Mouse (Mus musculus) ovary, postnatal 10 days (tissue): ENCODE measurements at regions not wholly inside any gene's neighbourhood (a gene's known extent, or its start where the extent isn't known, plus 50 kb on each side); places are given as distances from the start of the nearest gene placed in this dataset.

ENCODE experiments used
- DNase-seq: peaks from one replicate; pipeline ENCODE4 v3.0.0; 2022; ENCODE audit warnings: low spot score

DNA sequence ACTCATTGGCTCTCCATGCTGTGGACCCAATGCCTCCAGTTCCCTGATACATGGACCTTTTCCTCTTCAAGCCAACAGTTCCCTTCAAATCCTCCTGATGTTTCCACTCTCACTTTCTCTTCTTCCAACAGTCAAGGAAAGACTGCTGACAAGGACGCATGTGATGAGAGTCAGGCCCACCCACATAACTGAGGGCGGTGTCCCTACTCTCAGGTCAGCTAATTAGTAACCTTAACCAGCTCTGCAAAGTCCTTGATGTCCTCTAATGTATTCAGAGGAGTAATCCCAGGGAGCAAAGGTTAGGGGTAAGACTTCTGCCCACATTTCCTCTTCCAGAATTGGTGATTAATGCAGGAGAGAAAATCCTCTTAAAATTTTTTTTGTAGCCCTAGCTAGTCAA, 139.7 kb downstream of the Ackr3 start:
- no peak for DNase-seq

DNA sequence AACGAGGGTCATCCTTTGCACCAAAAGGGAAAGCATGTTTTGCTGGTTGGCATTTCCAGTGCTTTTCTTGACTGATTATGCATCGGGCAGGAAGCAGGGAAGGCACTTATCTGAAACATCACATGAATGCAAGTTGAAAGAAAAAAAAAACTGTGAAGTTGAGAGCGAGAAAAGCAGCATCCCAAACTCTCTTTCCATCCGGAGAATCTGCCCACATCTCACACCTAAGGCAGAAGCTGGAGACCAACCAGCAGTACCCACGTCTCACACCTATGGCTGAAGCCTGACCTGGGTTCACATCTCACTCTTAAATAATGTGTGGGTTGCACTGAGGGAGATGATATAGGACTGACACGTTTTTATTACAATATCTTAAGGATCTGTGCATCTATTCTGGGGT, 143.3 kb downstream of the Ackr3 start:
- no peak for DNase-seq

DNA sequence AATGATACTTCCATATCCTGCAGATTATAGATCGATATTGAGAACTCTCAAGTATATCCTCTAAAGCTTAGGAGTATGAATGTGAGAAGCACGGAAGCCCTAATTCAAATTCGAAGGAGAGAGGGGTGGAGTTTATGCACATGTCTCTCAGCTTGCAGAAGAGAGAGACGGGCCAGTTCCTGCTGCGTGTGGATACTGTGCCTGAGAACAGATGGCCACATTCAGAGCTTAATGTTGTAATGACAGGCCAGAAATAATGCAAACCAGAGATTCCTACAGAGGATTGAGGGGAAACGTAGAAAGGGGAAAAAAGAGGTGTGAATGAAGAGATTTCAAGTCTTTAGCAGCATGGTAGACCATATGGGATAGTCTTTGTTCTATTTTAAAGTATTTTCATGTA, 145.8 kb downstream of the Ackr3 start:
- DNase-seq, result no peak

DNA sequence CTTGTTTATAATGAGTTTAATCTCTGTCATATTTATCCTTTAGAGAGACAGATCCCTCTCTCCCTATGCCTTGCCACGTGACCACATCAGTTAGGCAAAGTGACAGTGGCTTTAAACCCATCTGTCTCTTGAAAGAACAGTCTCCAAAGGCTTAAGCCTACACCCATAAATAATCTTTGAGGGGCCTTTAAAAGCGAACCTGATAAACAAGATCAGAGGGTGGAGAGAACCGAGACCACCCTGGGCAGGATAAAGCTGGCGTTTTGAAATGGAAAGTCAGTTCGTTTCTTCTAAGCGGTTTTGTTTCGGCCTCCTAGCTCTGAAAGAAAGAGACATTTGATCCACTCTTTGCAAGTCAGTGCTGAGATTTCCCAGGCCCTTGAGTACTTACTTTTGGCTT, 149.5 kb downstream of the Ackr3 start:
- no peak for DNase-seq

DNA sequence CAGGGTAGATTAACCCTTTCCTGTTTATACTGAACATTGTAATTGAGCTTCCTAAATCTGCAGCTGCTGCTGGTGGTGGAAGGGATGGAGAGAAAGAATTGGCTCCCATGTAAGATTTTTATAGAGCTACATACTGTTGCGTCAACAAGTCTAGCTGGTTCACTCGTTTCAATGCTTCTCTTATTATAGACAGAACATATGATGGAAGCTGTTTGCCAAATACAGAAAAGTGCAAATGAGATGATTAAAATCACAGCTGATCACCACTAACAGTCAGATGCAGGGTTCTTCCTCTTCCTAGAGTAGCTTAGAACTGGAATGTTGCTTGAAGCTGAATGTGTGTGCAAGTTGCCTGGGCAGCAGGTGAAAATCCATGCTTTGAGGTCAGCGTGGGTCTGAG, 152.8 kb downstream of the Ackr3 start:
- DNase-seq, result no peak

DNA sequence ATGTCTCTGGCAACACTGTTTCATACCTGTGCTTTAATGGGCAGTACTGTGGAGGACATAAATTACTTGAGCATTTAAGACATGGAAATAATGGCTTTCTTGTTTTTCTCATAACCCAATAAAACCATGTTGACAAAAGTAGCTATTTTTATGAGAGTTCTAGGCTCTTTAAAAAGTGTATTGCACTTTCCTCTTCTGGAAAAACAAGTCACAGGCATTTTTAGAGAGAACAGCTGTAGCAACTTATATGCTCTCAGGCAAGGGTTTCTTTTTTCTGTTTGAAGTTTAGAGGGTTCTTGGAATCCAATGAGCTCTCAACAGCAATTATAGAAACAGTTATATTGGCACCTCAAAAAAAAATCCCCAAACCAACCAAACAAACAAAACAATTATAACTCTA, 153.6 kb downstream of the Ackr3 start:
- DNase-seq, result no peak

DNA sequence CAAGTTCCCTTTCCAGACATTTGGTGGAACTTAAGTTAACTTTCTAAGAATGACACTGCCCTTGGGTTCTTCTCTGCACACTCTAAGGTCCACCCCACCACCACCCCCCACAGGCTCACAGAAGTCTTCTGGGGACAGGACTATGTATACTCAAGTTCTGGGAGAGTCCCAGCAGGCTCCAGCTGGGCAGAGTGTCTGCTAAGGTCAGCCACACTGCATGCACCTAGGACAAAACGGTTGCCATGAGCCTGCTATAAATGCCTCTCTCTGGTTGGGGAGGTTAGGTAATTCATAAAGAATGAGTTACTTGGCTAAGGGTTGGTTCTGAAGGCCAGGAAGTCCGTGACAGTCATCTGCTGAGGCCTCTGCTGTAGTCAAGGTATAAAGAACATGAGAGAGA, 155.2 kb downstream of the Ackr3 start:
- DNase-seq, result no peak

DNA sequence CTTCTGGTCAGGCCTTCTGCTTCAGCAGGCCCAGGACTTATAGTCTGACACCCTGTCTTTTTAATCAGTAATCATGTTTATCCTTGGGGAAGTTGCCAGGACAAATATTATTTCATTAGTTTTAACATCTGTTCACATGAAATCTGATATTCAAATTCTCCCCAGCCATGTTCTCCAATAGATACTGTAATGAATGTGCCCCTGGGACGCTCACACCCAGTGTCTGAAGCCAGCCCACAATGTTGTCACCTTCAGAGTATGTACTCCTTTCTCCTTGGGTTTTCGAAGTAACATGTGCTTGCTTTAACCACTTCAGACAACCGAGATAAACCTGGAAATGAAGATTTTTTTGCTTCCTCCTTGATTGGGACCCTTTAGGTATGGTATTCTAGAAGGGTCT, 156.3 kb downstream of the Ackr3 start:
- DNase-seq, result no peak

DNA sequence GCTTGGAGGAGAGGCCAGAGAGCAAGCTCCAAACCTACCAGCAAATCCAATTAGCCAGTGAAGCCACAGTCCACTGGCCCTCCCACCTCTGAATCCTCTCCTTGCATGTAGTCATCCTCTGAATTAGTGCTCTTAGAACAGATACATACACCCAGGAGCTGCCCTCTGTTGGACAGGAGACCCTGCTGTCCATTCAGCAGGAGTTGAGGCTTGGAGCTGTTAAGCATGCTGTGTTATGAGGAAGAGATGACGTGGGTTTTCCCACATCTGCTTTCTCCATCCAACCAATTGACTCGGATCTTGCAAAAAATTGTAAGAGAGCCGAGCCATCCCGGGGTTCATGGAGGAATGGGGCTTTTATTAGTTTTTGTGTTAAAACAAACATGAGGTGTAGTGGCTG, 160.7 kb downstream of the Ackr3 start:
- DNase-seq, result no peak

DNA sequence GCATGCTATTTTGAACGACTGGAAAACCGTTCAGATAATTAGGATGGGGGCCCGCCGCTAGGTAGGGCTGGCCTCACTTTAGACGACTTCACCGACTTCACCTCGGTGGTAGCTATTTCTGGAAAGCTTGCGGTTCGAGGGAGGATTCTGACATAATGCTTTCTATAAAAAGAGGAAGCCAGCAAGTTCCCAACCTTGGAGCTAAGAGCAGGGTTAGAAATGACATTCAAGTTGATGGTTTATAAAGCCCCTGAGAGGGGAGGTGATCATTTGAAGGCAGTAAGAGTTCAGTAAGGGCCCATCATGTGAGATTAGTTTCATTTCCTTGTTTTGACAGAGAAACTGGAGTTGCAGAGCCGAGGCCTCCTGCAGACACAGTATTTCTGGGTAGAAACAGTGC, 164.8 kb downstream of the Ackr3 start:
- DNase-seq, result no peak

DNA sequence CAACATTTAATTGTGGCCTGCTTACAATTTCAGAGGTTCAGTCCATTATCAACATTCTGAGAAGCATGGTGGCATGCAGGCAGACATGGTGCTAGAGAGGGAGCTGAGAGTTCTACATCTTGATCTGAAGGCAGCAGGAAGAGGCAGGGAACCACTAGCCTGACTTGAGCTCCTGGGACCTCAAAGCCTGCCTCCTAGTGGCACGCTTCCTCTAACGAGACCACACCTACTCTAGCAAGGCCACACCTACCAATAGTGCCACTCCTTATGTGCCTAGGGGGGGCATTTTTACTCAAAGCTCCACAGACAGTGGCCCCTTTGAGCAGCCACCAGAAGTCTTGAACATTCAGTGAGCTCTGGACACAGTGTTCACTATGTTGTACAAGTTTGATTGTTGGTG, 165.5 kb downstream of the Ackr3 start:
- DNase-seq, result no peak

DNA sequence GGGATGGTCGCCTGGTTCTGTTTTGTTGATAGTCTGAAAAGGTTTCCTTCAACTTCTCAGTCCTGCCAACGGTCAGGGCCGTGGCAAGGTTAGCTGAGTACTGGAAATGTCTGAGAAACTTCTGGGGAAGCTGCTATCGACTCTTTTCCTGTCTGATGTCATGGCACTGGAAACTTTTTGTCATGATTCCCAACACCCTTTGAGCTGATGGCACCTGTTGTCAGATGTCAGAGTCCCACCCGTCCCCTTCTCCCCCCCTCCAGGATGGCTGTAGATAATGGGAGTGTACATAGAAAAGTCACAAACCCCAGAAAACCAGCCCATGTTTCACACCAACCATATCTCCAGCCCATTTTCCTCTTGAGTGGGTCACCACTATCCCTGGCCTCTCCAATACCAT, 167.0 kb downstream of the Ackr3 start:
- DNase-seq, result no peak

DNA sequence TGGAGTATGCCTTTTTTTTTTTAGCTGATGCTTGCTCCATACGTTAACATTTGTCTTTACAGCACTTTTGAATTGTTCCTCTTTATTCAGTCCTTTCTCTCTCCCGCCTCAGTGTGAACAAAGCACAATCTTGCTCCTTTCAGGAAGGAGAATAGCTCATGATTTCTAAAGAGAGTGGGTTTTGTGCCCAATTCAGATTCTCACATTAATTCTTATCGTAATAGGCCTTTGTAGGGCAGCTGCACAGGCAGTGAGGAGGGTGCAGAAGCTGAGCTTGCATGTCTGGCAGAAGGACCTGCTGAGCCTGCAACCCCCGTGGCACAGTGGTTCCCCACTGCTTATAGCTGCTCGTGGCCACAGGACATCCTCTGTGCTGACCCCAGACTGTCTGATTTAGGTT, 169.2 kb downstream of the Ackr3 start:
- no peak for DNase-seq

DNA sequence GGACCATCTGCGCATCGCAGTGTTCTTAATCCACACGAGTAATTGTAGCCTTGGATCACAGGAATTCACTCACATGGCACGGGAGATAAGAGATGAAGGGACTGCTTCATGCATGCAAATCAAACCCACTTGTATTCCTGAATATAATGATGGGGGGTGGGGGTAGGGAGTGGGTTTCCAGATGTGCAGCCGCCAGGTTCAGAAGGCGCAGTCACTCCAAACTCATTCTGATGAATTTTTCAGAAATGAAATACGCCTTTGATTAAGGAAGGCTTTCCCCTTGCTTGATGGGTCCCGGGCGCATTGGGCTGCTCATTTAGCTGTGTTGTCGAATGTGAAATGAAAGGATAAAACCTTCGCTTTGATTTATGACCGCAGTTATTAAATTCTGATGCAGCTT, 170.7 kb downstream of the Ackr3 start:
- DNase-seq, result no peak

DNA sequence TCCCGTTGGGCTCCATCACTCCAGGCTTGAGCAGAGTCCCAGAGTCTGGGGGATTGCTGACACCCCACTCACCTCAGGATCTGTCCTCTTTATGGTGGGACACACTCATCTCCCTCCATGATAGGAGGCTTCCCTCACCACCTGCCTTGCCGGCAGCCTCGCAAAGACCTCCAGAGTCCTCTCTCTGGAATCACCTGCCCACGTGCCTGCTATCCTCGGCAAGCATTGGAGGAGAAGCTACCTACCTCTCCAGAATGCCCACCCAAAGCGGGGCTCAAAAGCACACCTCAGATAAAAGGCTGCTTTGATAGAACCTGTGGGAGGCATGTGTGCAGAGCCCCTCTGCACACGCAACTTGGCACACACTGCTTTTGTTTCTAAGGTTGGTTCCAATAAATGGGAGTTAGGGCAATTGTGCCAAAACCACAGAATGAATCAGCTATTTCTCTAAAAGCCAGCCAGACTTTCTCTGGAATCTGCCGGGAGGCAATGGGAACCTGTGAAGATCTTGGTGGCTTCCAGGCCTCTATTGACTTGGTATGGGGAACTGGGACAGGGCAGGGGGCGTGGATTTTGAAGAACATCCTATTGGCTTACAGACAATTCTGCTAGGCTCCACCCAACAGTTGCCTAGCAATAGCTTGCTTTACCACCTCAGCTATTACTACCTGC, 176.4 kb downstream of the Ackr3 start:
- DNase-seq, result no peak

DNA sequence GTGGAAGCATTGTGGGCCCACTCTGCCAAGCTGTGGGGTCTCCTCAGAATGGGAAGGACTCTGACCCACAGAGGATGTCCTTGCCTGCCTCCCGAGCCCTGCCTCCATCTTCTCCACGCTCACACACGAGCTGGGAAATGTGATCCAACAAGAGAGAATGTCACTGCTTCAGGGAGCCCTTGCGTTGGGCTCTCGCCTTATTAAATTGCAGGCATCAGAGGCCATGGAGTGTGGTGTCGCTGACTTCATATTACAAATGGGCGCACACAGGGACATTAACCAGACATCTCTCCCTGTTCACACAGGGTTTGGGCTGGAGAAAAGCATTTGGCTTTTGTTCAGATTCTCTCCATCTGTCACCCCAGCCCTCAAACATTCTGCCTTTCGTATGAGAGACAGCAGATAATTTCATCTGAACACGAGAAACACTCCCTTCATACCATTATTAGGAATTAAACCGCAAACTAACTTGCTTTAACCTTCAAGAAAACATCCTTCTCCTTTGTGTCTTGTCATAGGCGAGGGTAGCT, 179.2 kb downstream of the Ackr3 start:
- DNase-seq, result no peak

DNA sequence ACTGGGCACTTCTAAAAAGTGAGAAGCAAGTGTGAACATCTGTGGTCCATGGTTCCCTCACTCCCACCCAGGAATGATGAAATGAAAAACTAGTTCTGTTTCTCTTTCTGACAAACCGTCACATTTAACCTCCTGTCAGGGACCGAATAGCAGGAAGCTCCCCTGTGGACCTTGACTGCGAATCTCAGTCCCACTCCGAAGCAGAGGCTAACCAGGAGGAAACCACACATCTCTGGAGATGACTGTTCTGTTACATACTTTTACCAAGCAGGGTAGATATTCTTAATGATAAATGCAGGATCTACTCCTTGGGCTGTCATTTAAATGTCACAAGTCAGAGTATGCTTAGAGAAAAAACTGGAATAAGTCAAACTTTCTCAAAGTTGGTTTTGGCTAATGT, 181.2 kb downstream of the Ackr3 start:
- no peak for DNase-seq

DNA sequence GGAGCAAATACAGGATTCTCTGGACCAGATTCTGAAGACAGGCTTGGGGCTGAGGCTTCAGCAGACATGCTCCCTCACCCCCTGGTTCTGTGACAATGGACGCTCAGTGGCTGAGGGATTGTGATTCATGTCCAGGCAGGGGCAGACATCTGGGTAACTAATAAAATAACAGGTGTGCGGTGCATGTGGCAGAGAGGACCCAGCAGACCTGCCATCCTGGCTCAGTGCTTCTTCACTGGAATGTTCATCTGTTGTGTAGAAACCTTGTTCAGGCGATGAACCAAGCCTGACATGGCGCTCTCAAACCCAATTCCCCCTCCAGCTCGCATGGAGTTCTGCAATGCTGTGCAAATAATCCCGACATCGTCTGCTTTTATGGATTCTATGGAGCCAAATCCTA, 183.0 kb downstream of the Ackr3 start:
- no peak for DNase-seq

DNA sequence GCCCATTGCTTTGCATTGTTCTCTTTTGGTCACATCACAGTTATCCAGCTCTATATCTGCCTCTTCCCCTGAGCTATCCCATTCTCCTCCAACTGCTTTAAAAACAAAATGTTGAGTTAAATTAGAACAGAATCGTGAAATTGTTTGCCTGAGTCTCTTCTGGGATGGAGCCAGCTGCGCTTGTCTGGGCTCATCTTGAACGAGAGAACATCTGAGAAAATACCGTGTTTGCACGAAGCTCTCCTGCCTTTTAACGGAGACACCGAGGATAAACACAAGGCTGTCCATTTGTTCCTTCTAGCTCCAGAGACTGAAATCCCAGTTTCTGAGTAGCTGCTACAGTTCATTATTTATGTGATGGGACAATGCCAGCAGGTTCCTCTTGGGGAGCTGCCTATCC, 186.6 kb downstream of the Ackr3 start:
- DNase-seq, result no peak

DNA sequence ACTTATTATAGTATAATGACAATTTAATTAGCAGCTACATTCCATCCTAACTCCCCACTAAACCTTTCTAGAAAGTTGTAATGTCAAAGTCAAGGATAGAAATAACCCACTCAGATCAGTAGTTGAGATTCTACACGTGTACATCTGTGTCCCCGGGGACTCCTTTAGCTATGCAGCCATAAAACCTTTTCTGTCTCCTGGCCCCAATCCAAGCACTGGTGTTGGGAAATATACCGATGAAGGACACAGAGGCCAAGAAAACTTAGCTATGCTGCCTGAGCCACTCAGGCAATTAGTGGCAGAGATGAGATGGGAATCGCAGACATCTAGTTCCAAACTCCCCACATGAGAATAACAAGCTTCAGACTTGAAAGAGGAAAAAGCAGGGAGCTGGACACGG, 190.1 kb downstream of the Ackr3 start:
- DNase-seq, result no peak

DNA sequence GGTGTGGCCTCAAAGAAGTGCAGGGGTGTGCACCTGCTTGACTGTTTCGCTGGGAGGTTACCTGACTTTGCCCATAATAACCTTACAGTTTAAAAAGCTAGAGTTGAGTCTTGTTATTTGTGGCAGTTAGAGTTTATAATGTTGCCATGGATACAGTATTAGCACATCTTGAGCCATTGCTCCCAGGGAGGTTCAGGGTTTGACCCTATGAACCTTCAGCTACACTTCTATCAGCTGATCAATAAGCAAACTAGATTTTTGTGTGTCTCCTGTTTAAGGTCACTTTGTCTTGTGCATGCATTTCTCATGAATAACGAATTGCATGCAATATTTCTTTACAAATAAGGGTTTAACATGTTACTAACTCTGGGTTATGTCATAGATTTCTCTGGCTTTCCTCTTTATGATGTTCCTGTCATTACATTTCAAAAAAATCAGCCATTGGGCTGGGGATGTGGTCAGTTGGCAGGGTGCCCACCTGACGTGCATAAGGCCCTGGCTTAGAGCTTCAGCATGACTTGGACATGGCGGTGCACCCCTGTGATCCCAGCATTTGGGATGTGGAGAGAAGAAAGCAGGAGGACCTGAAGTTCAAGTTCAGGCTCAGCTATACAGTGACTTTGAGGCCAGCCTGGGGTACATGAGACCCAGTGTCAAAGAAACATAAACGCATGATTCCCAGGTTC, 191.7 kb downstream of the Ackr3 start:
- DNase-seq, result no peak

DNA sequence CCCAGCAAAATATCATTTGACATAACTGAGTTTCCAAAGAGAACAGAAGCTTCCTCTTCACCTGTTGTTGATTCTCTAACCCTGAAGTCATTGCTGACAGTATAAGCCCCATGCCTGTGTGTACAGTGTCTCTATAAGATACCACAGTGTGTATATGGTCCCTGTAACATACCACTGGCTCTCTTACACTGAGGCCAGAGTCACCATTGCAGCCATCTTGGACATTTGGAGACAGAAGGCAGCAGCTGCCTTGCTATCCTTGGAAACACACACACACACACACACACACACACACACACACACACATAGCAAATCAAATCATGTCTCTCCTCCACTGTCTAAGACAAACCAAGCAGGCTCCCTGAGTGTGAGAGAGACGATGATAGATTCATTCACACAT, 192.9 kb downstream of the Ackr3 start:
- DNase-seq, result no peak

DNA sequence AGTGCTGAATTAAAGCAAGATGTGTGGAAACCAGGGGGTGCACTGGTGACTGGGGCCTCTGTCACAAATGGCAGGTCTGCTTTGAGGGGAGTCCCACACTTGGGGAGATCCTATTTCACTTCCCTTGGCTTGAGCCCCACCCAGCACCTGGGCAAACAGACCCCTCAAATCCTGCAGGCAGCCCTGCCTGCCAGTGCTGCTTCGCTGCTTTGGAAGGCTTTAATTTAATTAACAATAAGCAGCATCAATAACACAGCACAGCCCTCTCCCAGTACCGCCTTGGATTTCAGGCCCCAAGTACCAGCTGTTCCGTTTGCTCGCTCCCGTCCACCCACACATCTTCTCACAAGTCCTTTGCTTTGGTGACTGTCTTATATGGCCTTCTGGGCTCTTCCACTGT, 193.6 kb downstream of the Ackr3 start:
- DNase-seq, result no peak

DNA sequence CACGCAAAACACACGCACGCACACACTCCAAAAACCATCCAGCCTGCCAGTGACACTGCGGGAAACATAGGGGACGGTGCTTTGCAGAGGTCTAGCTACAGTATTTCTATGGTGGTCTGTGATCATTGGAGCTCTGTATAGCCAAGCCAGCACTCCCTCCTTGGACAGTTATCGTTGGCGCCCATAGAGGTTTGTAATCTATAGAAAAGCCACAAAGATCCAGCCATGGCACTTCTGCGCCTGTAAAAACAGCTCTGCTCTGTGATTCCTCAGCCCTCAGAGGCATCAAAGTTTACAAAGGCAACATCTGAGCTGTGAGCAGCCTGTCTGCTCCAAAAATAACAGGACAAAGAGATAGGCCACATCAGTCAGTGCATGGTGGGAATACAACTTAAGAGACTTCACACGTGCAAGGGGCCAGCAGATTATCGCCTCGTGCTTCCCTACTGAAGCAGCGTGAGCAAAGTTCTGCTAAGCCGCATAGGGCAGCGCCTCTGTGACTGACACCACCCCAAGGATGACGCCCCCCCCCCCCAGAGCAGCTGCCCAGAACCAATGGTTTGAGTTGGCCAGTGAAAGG, 194.7 kb downstream of the Ackr3 start:
- no peak for DNase-seq
